Mouse (Mus musculus) thymus, adult 2 months (tissue): ENCODE measurements around the gene Nsun7.

Source experiments
- CTCF ChIP-seq: fragments of 200-500 bp; IDR thresholded peaks from 2 replicates; pipeline ENCODE4 v1.5.1; 2012; ENCODE audit warnings: mild to moderate bottlenecking, control low read depth, low read length, moderate library complexity, borderline replicate concordance; ENCODE audit not compliant: control insufficient read depth, poor library complexity, insufficient read depth; ENCODE audit errors: extremely low read depth
- POLR2A ChIP-seq: fragments of 200-500 bp; IDR thresholded peaks from 2 replicates; pipeline ENCODE4 v1.6.1; 2012; ENCODE audit warnings: mild to moderate bottlenecking, low read length, control low read depth, moderate library complexity; ENCODE audit not compliant: control insufficient read depth, poor library complexity, insufficient read depth; ENCODE audit errors: extremely low read depth

- TF ChIP-seq CTCF = no peak
- no peak for TF ChIP-seq POLR2A
Observed at GRCm38 (mm10) chr5:66219692-66220091, 40.0 kb upstream of the Nsun7 start.
